Mouse (Mus musculus): ENCODE results near the gene Gas6. TPM values are rescaled to one million over a fixed set of nuclear protein-coding genes. Genes with fewer than 3 reads are reported as not detected.

The Gas6 gene
- total and polyA plus RNA-seq, 3 experiments: 127 to 450 (median 429) TPM

GRCm38 (mm10) chr8:13506849-13507248 lies 12.6 kb upstream of the Gas6 start:
- peak; percentile 99 for DNase-seq

DNA sequence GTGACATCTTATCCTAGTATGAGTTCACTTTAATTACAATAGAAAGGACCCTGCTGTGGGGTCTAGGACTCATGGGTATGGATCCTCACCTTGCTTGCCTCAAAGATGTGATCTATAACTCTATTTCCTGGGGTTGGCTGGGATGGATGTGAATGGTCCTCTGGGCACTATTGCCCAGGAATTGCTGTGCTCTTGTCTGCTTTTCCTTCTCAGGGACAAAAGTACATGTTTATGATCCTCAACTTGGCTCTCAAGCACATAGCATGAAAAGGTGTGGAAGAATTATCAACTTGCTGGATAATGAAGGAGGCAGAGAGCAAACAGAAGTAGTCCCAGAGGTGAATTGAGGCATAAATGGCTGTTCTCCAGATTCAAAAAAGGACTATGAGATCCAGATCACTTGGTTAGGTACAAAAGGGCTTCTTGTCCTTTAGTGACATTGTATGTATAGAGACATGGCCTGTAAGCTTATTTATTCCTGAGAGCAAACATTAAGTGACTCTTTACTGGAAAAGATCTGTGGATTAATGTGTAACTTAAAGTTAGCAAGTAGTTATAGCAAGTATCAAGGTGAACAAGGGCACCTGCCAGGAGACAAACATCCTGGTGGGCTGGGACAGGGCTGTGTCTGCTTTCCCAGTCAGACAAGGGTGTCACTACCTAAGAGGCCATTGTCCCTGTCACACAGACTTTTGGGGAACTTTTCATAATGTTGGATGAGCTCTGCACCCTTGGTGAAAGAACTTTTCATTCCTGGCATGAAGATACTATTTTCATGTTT lies 10.8 kb upstream of the Gas6 start:
- no peak for DNase-seq

DNA sequence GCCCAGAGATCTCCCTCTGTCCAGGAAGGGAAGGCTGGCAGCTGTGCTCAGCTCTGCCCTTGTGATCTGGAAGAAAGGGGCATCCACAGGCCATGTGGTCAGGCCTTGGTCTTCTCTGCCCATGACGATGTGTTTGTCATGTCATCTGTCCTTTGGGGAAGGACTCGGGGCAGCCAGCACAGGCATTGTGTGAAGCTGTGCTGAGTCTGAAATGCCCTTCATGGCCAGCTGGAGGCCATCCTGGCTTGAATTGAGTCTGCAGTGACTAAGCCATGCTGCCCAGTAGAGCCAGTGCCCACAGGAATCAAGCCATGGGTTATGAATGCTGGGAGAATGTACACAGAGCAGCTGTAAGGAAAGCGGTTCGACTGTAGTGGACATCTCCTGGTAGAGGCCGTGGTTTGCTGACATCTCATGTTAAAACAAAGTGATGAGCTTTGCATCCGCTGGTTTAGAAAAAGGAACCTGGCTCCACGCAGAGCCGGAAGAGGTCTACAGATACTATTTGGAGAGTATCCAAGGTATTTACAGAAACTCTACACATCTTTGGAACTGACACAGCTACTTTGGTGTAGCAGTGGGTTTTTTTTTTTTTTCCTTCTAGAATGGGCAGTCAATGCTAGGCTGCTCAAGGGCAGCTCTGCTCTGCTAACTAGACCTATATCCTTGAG lies 9.8 kb upstream of the Gas6 start:
- peak; percentile 86 for DNase-seq

DNA sequence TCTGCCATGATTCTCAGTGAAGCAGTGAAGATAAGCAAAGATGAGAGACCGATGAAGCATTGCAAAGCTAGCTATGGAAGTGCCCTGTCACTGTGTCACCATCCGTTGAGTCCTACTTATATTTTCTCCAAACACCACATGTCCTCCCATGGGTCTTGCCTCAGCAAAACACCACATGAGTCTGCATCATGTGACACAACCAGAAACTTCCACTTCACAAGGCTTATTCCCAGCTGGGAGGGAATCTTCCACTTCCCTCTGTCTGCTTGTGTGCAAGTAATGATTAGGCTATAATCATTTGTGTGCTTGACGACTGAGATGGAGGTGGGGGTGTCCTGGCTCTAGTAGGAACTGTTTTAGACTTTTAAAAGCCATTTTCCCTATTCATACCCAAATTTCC lies 6.9 kb upstream of the Gas6 start:
- no peak for DNase-seq

DNA sequence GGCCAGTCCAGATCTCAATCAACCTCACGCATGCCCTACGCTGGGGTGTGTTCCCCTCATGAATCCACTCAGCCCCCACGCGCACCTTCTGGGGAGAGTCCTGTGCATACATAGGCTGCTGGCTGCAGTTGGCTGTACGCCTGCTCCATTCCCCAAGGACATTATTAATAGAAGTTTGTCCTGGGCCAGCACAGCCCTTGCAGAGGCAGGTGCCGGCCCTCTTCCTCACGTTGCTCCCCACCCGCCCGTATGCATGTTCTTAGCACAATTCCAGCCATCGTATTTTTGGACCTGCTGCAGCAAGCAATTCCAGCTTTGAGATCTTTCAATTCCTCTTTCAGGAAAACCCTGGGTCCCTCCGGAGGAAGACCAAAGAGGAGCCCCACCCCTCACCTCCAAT lies 1.3 kb downstream of the Gas6 start:
- DNase-seq: peak; percentile 69

DNA sequence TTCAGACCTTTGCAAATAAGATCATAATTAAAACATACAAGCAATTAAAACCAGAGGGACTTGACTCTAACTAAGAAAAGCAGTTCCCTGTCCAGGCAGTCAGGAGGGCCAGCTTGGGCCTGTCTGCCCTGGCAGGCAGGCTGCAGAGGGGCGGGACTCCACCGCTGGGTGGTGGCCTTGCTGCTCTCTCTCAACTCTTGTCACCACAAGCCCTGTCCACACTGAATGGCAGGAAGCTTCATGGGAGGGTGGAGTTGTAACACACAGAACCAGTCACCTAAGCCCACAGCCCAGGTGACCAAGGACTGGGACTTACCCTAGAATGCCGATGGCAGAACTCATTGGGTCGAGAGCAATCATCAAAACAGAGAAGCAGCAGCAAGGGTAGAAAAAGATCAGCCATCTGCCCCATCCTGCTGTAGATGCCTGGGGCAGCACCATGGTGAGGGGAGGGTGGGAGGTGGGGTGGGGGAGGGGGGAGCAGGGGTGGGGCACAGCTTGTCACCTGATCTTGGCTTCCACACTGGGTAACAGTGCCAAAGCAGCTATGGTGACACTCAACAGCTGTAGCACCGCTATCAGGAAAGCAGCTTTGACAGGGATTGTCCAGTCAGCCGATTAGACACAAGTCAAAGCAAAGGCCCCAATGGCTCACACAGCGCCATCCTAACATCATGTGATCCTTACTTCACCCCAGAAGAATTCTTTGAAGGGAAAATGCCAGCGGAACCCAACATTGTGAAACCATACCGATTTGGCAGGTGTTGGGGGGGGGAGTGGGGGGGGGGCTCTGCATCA lies 1.9 kb downstream of the Gas6 start:
- DNase-seq: peak; percentile 81

DNA sequence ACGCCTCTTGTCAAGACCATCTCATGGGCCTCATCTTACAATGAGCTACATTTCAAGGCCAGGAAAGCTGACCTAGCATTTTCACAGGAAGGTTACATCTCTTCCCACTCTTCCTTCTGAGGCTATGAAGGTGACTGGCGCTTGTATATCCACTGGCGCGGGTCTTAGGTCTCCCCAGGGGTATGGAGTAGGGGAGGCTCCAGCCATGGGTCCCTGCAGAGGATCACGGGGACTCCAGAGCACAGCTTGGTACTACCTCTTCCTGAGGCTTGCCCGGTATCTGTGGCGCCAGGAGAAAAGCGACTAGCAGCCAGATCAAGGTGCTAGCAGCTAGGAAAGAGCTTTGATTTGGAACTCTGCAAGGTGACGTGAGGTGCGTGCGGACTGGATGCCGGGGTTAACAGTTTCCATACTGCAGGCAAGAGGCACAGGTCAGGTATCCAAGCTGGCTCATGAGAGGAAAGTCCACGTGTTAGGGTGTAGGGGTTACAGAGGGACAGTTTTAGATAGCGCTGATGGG lies 2.7 kb downstream of the Gas6 start:
- DNase-seq: no peak

DNA sequence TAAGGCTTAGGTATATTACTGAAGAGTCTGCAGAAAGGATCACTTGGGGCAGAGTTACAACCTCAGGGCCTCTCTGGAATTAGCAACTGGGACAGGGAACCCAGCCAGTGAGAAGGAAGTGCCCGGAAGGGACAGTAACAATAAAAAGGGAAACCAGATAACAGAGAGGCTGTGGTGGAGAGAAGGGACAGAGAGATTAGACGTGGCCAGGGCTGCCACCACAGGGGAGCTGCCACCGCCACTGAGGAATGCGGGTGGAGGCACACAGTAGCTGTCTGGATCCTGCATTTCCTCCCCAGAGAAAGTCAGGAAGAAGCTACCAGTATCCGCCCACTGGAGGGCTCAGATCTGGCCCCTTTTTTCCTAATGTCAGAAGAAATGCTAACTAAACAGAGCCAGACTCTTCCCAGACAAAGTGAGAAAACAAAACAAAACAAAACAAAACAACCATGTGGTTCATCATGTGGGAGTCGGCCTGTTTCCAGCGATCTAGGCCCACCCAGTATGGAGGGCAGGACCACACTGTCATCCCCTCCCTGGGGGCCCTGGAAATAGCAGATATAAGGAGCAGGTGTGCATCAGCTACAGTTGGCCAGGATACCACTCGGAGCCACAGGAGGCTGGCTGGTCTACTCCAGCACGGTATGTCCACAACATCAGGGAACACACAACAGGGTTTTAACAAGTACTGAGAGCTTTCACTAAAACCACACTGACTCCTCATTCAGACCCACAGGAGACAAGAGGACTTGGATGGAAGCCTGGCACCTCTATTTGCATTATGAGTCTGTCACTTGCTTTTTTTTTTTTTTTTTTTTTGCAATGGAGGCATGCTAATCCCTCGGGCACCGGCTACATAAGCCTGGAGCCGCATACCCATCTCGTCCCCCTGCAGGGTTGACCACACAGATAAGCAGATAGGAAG lies 4.0 kb downstream of the Gas6 start:
- peak; percentile 28 for DNase-seq

DNA sequence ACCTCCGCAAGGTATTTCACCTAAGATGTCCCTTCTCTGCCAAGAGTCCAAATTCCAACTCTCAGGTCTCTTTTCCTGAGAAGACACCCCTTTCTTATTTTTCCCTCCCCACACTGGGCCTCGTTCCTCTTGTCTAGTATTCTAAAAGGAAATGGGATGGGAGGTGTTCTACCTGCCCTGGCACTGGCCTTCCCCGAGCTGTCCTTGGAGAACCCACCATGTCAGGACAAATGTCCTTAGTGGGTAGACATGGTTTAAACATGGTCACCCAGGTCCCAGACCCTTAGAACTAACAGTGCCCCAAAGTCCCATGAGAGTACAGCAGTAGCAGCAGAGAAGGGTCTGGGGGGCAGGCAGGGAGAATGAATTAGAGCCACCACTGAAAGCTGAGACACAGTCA lies 4.9 kb downstream of the Gas6 start:
- DNase-seq: no peak

- DNase-seq: no peak
Observed at GRCm38 (mm10) chr8:13483191-13483590, 11.1 kb downstream of the Gas6 start.

- DNase-seq: peak; percentile 72
Observed at GRCm38 (mm10) chr8:13482101-13482801, 12.0 kb downstream of the Gas6 start.

DNA sequence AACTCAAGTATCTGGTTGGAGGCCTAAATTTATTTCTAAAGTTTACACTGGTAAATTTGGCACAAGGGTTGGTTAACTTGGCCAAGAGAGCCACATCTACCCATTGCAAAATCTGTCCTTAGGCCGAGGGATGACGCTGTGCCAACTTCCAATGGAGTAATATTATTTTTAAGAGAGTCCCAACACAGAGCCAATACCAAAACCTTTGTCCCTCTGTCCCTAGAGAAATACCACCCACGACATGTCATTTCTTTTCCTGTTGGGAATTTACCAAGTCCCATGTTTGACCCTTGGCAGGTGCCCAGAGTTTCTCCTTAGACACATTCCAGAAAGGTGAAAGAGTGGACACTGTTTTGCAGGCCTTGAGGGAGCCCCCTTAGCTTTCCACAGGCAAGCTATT lies 12.7 kb downstream of the Gas6 start:
- DNase-seq: peak; percentile 69

DNA sequence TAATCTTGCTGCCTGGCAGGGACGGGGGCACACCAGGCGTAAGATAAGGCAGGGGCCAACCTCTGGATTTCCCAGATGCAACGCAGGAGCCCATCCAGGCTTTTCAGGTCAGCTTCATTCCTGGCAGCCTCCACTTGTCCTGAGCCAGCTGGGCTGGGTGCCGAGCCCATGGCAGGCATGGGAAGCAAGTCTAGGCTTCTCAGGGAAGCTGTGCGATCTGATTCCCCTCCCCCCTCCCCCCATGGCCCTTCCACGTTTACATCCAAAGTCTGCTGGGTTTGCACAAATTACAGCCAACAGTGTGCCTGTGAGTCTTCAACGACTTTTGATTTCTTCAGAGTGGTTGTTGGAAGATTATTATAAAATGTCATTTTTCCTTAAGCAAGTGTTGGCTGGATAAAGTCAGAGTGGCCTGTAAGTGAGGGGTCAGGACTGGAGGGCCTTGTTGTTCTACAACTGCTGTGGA lies 13.2 kb downstream of the Gas6 start:
- peak; percentile 55 for DNase-seq

- no peak for DNase-seq
Observed at GRCm38 (mm10) chr8:13475892-13476291, 18.4 kb downstream of the Gas6 start.

DNA sequence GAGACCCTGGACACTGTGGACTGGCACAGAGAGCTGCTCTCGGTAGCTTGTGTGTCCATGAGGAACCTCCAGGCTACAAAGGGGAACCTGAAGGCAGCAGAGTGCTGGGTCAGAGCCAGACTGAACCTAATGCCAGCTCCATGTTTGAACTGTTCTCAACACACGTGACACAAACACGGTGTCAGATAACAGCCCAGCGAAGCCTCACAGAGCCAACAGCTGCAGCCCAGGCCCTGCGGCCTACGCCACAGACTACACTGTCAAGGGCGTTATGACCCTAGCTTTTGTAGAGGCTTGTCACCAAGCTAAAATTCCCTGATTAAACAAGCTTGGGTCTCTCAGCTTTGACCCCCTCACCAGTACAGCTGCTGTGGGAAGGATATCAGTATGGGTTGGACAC lies 22.0 kb downstream of the Gas6 start:
- peak; percentile 32 for DNase-seq

- no peak for DNase-seq
Observed at GRCm38 (mm10) chr8:13471484-13471883, 22.8 kb downstream of the Gas6 start.

GRCm38 (mm10) chr8:13468737-13469136 lies 25.6 kb downstream of the Gas6 start:
- no peak for DNase-seq

GRCm38 (mm10) chr8:13466989-13467388 lies 27.3 kb downstream of the Gas6 start:
- DNase-seq: no peak

GRCm38 (mm10) chr8:13465324-13465723 lies 29.0 kb downstream of the Gas6 start:
- no peak for DNase-seq

DNA sequence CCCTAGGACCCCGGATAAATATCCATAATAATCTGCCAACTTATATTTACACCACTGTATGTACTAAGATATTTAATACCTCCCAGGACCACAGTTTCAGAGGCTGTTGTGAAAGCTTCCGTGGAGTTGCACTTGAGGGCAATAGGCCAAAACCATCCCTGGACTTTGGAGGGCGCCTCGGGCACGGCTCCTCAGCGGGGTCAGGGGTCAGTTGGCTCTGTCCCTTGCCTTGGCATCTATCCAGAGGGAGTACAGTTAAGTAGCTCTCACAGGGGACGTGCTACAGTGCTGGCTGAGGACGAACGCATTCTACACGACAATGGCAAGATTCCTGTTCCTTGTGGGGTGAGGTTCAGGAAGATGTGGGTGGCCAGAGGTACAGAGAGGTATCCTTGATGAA lies 31.9 kb downstream of the Gas6 start:
- DNase-seq: peak; percentile 90

DNA sequence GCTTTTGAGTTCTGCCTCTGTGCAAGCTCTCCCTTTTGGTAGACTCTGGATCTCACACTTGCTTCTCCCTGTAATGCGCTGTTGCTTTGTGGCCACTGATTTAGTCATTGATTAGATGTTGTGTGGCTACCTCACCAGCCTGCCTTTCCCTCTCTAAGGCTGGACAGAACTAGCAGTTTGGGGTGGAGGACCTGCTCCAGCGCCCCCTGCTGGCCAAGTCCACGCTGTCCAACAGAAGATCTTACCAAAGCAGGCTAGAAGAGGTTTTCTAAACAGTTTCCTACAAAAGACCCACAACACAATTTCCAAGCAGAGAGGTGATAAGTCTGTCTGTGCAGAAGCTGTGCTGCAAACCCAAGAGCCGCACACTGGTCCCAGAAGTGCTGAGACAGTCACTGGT lies 32.4 kb downstream of the Gas6 start:
- DNase-seq: peak; percentile 83
